Mouse (Mus musculus) CD4-positive, CD25-positive, alpha-beta regulatory T cell, adult 4 months (primary cell): Measurements from ENCODE around the gene Slc2a5. TPM values are rescaled to one million over a fixed set of nuclear protein-coding genes. Genes with fewer than 3 reads are reported as not detected.
A peak's percentile ranks its signal among the peaks of the same experiment; 100 is the strongest.

Experiments used
- ATAC-seq: one replicate; pipeline ENCODE4 v1.8.0; 2017
- polyA plus RNA-seq, 2 experiments: library from polyadenylated mRNA; unstranded; fragments of 100-300 nt; shearing (Covaris generic); gene quantifications; one replicate each; pipeline ENCODE4 v1.2.1; 2017

Gene Slc2a5
- polyA plus RNA-seq: not detected

DNA sequence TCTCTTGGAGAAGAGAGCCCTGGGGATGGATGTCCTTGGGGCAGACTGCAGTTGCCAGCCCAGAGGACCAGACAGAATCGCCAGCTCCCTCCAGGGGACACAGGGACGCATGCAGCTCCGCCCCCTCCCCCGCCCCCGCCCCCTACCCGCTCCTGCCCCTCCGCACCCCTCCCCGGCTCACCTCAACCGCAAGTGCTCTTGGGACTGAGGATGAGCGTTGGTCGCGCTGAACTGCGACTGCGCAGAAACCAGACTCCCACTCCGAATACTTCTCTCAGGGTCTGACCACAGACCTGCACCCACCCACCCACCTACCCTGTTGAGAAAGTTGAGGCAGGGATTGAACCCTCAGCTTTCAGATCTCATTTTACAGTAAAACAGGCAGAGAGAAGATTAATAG is at the start of gene Slc2a5:
Gene Slc2a5 (plus strand): TSS at position 229 of the 400 bp plus-strand sequence.
- ATAC-seq: no peak

DNA sequence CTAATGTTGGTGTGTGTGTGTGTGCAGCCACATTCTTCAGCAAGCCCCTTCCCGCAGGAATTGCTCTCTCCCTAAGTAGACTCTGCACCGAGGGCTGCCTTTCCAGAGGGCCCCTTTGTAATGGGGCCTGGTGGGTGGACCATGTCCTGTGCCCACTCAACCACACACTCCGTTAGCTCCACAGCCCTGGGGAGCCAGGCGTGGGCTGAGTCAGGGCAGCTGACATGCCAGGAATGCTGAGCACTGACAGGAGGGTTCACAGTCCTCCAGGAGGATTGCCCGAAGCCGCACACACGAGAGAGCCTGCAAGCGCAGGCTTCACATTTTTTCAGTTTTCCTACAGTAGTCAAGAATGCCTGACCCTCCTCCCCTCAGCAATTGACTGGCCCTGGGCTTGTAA is 48.9 kb upstream of the Slc2a5 start:
- ATAC-seq: no peak

DNA sequence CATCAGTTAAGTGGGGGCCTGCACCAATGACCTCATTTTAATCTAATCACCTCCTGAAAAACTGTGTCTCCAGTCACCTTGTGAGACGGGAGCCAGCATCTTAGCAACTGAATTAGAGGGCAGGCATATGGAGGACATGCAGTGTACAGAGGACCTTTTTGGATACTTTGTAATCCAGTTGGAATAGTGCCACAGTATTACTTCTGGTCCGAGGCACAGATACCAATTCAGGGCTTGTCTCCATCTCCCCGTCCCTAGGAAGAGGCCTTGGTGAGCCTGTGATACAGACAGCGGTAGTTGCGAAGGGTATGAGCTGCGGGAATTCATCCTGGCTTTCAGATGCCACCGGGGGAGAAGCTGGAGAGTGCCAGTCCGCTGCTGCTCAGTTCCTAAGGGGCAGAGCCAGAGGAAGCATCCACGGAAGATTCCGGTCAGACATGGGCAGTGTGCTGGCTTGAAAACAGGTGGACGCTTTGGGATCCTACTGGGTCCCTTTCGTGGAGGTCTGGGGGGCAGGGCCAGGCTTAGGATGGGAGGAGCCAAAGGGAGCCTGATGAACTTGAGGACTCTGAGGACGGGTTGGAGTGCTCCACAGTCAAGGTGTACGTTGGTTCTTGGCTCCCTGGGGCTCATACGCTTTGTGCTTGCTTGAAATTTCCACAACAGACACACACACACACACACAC is 46.5 kb upstream of the Slc2a5 start:
- ATAC-seq: no peak

DNA sequence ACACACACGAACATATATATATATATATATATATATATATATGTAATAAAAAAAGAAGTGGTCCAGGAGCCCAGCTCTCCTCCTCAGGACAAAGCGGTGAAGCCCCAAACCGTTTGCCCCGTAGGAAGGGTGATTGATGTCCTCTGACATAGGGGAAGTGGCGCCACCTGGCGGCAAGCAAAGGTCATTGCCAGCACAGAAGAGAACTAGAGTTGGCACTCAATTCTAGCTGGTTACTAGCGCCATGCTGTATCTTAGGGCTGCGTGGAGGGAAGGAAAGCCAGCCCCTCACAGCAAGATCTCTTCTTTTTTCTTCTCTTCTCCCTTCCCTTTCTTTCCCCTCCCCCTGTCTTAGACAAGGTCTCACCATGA is 46.0 kb upstream of the Slc2a5 start:
- ATAC-seq: no peak

DNA sequence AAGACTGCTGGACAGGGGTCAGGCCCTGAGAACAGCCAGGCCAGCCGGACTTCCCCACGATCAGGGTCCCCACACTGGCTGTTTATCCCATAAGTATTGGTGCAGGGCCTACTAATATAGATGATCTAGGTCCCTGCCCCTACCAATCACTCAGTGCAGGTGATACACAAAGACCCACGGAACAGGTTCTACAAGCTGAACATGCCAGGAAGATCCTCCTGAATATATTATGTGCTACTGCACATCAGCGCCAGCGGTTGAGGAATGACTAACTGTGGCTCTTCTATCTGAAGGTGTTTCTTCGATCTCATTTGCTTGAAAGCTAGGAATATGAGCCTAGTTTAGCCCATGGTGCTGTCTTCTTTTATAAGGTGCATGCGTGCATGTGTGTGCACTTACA is 43.7 kb upstream of the Slc2a5 start:
- no peak for ATAC-seq

DNA sequence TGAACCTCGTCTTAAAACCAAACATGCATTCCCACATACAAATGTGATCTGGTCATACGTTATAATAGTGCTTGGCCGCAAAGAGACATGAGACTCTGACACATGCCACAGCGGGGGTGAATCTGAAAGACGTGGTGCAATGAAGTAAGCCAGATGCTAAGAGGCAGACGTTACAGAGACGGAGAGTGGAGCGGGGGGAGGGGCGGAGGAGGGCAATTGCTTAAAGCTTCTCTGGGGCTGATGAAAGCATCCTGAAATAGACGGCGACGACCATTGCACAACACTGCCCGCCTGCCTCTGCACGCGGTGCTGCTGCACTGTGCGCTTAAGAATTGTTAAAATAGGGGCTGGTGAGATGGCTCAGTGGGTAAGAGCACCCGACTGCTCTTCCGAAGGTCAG is 42.9 kb upstream of the Slc2a5 start:
- no peak for ATAC-seq

DNA sequence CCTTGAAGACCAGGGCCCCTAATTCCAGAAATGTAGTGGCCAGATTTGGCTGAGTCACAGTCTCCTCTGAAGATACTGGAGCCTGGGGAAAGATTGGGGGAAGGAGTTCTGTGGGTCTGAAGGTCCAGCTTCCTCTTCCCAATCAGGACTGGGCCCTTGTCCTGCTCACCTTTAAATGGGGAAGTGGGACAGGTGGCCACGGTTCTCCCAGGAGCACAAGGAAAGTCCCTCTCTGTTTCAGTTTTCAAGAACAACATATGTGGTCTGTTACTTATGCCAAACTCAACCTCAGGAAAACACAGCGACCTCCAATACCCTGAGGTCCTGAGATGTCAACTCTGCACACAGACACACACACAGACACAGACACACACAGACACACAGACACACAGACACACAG is 40.4 kb upstream of the Slc2a5 start:
- ATAC-seq: no peak

DNA sequence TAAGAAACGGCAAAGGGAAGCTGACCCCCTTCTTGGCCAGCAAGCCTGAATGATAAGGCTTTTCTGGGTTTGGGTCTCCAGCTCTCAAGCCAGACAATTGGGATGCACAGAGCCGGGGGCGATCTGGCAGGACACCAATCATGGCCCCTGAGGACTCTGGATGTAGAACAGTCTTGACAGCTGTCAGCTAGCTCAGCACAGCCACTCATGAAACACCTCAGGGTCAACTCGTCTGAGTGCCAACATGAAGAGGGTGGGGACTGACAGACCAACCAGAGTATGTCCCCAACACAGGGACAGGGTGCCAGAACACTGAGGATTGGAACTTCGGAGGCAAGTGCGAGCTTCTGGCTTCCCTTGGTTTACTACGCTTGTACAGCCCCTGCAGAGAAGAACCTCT is 39.8 kb upstream of the Slc2a5 start:
- no peak for ATAC-seq

DNA sequence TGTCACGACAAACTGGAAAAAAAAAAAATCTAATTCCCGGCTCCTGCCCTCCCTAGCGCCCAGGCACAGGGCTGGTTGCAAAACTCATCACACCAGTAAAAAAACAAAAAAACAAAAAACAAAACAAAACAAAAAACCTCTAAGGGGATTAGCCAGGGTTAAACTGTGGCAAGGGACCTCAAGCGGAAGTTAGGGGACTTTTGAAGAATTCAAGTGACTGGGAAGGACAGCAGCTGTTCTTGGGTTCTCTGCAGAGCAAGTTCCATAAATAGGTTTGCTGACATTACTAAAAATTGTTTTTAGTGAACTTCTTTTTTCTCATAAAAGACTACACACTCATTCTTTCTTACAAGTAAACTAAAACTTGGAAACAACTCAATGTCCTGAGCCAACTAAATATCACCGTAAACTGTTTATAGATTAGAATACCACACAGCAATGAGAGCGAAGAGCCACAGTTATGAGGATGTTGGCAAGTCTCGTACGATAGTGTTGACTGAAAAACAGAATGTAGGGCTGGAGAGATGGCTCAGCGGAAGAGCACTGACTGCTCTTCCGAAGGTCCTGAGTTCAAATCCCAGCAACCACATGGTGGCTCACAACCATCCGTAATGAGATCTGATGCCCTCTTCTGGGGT is 38.6 kb upstream of the Slc2a5 start:
- ATAC-seq: no peak

DNA sequence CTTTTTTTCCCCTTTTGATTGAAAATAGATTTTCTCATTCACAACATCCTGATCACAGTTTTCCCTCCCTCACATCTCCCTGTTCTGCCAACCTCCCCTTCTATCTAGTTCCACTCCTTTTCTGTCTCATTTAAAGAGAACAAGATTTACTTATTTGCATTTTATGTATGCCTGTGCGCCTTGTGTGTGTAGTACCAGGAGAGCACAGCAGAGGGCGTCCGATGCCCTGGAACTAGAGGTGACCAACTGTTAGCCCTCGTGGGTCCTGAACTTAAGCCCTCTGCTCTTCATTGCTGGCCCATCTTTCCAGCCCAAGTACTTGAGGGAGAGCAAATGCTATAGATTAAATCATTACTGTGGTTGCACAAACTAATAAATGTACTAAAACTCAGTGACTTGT is 33.7 kb upstream of the Slc2a5 start:
- ATAC-seq: no peak

DNA sequence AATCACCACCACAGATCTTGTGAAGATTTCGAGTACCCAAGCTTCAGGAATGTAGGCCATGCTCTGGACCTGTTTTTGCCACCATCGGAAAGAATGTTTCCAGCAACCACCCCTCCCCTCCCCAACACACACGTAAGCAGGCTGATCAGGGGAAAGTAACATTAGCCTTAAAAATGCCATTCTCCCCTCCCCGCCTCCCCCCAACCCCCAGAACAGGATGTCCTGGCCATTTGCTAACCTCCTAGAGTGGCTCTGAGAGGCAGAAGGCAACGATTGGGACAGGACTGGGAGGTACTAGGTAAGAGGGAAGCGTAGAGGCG is 32.3 kb upstream of the Slc2a5 start:
- no peak for ATAC-seq

DNA sequence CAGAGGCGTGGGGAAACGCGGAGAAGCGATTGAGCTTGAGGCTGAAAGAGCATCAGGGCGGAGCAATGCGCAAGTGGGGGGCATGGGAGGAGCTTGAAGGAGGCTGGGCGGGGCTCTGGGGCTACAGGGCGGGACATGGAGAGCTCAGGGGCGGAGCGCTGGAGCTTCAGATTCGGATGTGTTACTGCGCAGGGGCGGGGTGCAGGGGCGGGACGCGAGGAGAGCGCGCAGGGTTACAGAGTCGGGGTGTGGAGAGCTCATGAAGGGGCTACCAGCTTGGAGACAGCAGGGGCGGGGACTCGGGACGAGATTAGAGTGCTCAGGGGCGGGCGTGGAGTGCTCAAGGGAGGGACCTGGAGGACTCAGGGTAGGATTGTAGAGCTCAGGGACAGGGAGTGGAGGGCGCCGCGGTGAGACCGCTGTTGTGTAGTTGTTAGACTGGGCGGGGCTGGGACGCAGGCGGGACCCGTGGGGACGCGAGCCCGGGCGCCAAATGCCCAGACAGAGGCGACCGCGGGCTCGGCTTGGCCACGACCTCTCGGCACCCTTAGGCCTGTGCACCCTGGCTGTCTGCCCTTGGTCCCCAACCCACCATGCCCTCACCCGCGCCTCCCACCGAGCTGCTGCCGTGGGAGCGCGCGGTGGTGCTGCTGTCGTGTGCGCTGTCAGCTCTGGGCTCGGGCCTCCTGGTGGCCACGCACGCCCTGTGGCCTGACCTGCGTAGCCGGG is 31.8 kb upstream of the Slc2a5 start, which contains the start of gene Gpr157:
Gene Gpr157 (plus strand): TSS at position 205 of the 729 bp plus-strand sequence.
- ATAC-seq: peak; percentile 93

DNA sequence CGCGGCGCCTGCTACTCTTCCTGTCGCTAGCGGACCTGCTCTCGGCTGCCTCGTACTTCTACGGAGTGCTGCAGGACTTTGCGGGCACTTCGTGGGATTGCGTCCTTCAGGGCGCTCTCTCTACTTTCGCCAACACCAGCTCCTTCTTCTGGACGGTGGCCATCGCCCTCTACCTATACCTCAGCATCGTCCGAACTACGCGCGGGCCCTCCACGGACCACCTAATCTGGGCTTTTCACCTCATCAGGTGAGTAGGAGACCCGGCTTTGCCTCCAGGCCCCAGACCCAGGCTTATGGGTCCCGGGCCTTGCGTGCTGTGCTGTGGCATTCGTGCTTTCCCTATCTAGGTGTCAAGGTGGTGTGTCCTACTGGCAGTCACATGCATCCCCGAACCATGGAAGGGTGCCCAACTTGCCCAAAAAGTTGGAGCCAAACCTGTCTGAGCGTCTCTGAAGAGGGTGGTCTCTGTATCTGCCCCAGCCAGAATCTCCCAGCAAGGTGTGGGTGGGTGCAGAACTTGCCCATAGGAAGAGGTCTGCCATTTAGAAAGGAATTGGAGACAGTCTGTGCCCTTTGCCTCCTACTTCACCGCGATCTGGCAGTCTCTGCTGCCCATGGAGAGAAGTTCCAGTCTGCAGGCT is 31.1 kb upstream of the Slc2a5 start:
- no peak for ATAC-seq

DNA sequence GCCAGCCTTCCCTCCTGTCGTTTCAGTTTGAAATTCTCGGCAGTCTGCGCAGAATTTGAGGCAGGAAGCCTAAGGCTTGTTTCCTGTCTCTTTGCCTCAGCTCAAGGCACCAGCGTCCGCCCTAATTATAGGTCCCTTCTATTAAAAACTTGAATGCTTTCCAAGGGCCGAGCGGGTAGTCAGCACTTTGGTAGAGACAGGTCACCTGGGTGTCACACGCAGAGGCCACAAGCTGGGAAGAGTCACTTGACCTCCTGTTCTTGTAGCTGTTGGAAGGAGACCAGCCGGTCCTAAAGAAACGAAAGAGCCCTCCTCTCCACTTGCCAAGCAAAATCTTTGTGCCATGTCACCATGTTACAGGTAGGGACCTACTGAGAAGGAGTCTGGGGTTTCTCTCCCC is 30.0 kb upstream of the Slc2a5 start:
- ATAC-seq: no peak

DNA sequence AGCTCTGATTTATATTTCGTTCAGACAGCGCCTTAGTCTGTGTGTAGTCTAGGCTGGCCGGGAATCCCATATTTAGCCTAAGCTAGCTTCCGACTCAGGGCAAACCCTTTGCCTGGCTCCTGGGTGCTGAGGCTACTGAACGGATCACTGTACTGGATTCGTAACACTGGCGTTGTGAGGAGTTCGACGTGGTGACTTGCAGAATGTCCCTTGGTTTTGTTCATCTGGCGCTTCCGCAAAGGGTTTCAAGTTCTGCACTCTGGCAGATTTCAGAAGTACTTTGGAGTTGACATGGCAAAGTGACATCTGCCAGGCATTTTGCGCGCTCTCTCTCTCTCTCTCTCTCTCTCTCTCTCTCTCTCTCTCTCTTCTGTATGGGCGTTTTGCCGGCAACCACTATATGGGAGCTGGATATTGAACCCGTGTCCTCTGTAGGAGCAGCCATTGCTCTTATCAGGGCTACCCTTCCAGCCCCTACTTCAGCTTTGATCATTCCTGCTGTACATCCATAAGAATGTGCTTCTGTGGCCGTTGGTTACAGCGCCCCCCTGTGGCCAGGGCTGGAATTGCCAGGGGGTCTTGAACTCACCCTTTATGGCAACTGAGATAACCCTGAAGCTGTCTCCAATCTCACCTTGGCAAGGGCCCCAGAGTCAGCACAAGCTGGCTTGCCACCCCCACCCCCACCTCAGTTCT is 27.0 kb upstream of the Slc2a5 start:
- no peak for ATAC-seq

DNA sequence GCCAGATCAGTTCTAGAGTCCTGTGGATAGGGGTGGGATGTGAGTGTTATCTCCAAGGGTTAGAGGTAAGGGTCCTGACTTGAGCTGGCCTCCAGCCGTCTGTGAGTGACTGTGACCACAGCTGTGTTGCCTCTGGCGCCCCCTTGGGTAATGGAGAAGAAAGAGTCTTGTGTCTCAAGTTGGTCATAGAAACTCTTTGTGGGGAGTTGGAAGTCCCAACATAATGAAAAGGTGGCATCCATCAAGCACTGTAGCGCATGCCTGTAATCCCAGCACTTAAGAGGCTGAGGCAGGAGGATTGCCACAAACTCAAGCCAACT is 26.5 kb upstream of the Slc2a5 start:
- no peak for ATAC-seq

DNA sequence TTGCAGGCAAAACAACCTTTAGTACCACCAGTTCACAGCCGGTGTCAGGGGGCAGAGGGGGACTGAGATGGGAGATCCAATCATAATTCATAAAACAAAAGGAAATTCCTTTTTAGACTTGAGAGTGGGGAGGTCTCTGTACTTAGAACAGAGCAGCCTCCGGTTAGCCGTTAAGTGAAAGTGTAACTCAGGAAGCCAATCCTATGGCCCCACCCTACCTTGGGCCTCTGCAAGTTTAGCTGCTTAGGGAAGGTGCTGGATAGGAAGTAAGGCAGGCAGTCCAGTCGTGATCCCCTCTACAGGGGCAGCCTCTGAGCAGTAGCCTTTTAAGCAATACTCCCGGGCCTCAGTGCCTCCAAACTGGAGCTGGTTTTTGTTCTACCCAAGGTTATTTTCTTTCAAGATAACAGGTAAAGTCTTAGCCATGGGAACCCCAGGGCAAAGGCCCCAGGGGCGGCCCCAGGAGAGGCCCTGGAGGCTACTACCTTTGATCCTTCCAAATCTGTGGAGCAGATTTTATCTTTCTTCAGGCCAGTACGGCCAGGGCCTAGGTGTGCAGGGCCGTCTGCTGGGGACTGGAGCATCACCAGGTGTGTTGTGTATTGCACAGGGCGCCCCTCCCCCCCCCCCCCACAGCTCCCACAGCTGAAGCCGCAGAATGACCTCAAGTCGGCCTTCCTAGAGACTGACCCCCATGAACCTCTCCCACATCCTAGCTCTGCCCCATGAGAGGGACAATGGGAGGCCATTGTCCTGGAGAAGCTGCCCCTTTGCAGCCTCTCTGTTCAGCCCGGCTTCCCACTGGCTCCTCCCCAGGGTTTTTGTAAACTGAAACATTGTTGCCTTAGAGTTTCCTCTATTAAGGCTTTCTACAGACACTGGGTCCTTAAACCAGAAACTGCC is 25.3 kb upstream of the Slc2a5 start:
- ATAC-seq: no peak

DNA sequence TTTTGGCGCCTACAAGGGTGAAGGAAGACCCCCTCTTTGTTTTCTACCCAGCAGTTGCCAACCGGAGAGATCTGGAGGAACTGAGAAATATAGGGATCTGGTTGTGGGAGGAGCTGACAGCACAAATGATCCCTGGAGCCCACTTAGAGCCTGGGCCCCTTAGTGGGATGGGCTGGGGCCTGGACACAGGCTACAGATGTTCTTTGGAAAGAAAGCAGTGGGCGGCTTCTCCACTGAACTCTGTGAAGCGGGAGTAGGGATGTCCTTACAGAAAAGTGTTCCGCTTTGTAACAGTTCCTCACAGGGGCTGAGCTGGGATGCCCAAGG is 24.7 kb upstream of the Slc2a5 start:
- ATAC-seq: no peak

DNA sequence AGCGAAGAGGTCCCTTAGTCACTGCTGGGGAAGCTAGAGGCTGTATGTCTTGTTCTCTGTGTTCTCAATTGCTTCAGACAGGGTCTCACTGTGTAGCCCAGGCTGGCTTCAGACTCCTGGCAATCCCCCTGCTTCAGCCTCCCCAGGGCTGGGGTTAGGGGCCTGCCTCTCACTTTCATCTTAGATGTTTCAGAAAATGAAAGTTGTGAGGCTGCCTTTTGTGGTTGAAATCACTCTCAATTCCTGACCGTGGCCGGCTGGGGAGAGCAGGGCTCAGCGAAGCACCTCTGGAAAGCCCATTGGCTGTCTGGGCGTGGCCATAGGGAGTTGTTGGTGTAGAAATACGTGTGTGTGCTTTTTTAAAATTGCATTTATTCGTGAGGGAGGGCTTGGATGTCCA is 22.8 kb upstream of the Slc2a5 start:
- ATAC-seq: no peak

DNA sequence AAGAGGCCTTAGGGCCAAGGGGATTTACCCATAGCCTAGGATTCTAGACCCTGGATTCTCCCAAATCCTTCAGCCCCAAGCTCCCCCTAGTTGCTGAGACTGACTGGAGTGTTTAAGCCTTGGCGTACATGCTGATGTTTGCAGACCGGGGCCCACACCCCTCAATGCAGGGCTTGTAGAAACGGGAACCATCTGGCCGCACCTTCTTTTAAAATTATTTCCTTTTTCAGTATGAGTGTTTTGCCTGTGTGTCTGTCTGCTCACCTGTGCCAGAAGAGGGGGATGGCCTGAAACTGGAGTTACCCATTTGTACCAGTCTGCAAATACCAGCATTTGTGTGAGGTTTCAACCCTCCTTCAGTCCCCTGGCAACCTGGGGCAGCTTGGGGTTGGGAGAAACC is 21.2 kb upstream of the Slc2a5 start:
- no peak for ATAC-seq

DNA sequence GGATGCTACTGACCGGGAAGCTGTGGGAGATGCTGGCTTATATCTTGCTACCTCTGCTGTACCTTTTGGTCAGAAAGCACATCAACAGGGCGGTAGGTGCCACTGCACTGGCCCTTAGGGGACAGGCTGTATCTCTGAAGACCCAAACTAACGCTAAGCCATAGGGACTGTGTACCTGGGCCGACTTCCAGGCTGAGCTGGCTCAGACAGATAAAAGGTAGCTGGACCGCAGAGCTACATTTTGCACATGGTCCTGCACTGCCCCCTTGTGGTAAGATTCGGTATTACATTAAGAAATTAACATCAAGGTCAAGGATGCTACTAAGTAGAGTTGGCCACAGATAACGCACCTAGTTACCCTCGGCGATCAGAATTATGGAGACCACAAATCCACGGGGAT is 20.2 kb upstream of the Slc2a5 start:
- ATAC-seq: peak; percentile 65

DNA sequence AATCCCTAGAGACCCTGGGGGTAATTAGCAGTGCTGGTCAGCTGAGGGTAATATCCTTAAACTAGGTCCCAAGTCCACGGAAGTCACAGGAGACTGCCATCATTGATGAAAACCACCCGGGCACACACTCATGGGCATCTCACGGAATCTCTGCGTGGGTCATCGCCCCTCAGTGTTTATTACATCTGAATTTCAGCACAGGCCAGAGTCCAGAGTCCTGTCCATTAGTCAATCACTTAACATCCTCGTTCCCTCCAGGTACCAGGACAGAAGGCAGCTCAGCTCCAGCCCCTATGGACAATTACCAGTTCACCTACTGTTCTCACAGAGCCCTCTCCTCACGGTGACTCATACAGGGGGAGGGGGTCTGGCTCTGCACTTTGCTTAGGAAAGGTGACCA is 16.3 kb upstream of the Slc2a5 start:
- no peak for ATAC-seq
